Mouse (Mus musculus): ENCODE data around the gene C730034F03Rik.

C730034F03Rik gene

GRCm38 (mm10) chr15:89431806-89432205, 2.4 kb downstream of the C730034F03Rik start:
- no peak for DNase-seq (ENCODE audit: extremely low spot score)

- no peak for DNase-seq (ENCODE audit: extremely low spot score)
Measured at GRCm38 (mm10) chr15:89432946-89433345, 3.6 kb downstream of the C730034F03Rik start.

GRCm38 (mm10) chr15:89434136-89434535, 4.7 kb downstream of the C730034F03Rik start:
- DNase-seq (ENCODE audit: extremely low spot score), result no peak

GRCm38 (mm10) chr15:89435878-89436277, 6.5 kb downstream of the C730034F03Rik start:
- no peak for DNase-seq (ENCODE audit: extremely low spot score)

GRCm38 (mm10) chr15:89442486-89443070, 13.2 kb downstream of the C730034F03Rik start:
- DNase-seq (ENCODE audit: extremely low spot score), result no peak

GRCm38 (mm10) chr15:89452906-89453864, 23.8 kb downstream of the C730034F03Rik start:
- DNase-seq (ENCODE audit: extremely low spot score), result peak; percentile 69

- peak; percentile 48 for DNase-seq (ENCODE audit: extremely low spot score)
Measured at GRCm38 (mm10) chr15:89453865-89454478, 24.6 kb downstream of the C730034F03Rik start, which contains the start of gene Mapk8ip2. Gene Mapk8ip2 (plus strand): TSS chr15:89453913.

- DNase-seq (ENCODE audit: extremely low spot score), result no peak
Measured at GRCm38 (mm10) chr15:89454857-89455256, 25.5 kb downstream of the C730034F03Rik start.

GRCm38 (mm10) chr15:89455642-89456041, 26.3 kb downstream of the C730034F03Rik start:
- no peak for DNase-seq (ENCODE audit: extremely low spot score)

- DNase-seq (ENCODE audit: extremely low spot score), result no peak
Measured at GRCm38 (mm10) chr15:89458942-89459341, 29.6 kb downstream of the C730034F03Rik start.

GRCm38 (mm10) chr15:89459821-89460220, 30.4 kb downstream of the C730034F03Rik start:
- DNase-seq (ENCODE audit: extremely low spot score), result no peak

GRCm38 (mm10) chr15:89460298-89460697, 30.9 kb downstream of the C730034F03Rik start:
- DNase-seq (ENCODE audit: extremely low spot score), result no peak

- DNase-seq (ENCODE audit: extremely low spot score), result no peak
Measured at GRCm38 (mm10) chr15:89461321-89461720, 31.9 kb downstream of the C730034F03Rik start.

GRCm38 (mm10) chr15:89462176-89462575, 32.8 kb downstream of the C730034F03Rik start:
- no peak for DNase-seq (ENCODE audit: extremely low spot score)

GRCm38 (mm10) chr15:89463334-89464235, 34.2 kb downstream of the C730034F03Rik start:
- no peak for DNase-seq (ENCODE audit: extremely low spot score)

- DNase-seq (ENCODE audit: extremely low spot score), result no peak
Measured at GRCm38 (mm10) chr15:89465052-89465451, 35.7 kb downstream of the C730034F03Rik start.

GRCm38 (mm10) chr15:89468577-89468976, 39.2 kb downstream of the C730034F03Rik start:
- DNase-seq (ENCODE audit: extremely low spot score), result no peak

GRCm38 (mm10) chr15:89471476-89471875, 42.1 kb downstream of the C730034F03Rik start:
- DNase-seq (ENCODE audit: extremely low spot score), result no peak

- DNase-seq (ENCODE audit: extremely low spot score), result no peak
Measured at GRCm38 (mm10) chr15:89473370-89473769, 44.0 kb downstream of the C730034F03Rik start.

GRCm38 (mm10) chr15:89473921-89474320, 44.5 kb downstream of the C730034F03Rik start:
- DNase-seq (ENCODE audit: extremely low spot score), result no peak

- DNase-seq (ENCODE audit: extremely low spot score), result no peak
Measured at GRCm38 (mm10) chr15:89474596-89475292, 45.4 kb downstream of the C730034F03Rik start.

Measured in embryo, embryonic 9.5 days (tissue).